Mouse (Mus musculus): ENCODE results near the gene Tln2.
A peak's percentile ranks its signal among the peaks of the same experiment; 100 is the strongest.

Gene Tln2

DNA sequence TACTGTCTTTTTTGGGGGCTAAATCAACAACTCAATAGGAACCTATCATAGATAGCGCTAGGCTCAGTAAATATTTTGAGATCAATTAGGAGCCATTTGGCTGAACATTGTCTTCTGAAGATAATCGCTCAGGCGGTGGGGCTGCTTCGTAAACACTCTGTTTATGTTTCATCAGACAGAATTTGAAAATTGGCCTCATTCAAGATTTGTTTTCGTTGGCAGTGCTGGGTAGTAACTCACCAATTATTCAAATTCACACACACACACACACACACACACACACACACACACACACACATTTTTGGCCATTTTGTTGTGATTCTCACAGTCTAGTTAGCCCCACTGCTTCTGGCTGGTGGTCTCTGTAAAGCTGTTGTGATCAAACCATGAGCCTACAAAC, 12.9 kb downstream of the Tln2 start:
- DNase-seq (ENCODE audit: low read depth): no peak

DNA sequence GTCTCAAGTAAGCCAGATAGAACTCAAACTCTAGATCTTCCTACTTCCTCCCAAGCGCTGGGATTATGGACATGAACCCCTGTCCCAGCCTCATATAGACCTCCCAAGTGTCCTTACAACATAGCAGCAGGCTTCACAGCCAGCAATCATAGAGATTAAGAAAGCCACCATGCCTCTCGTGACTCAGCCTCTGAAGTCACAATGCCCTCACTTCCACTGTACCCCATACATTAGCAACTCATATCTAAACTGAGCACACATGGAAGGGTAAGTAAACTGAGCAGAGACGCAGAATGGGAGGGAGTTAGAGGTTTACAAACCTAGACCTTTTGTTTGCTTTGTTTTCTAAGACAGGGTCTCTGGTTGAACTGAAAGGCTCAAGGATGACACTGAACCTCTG, 13.7 kb downstream of the Tln2 start:
- no peak for DNase-seq (ENCODE audit: low read depth)

DNA sequence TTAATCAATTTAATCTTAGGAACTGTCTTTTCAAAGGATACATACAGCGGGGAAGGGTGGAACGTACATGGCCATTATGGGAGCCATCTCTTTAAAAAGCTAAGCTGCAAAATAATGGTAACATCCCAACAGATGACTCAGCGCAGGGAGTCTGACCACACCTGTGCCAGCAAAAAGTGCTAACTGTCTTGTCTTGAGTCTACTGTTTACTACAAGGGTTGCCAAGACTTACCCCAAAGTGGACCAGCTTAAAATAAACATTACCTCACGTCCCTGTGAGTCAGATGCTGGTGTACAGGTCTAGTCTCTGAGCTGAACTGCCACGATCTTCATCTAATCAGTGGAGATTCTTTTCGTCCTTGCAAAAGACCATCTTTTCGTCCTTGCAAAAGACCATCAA, 14.7 kb downstream of the Tln2 start:
- DNase-seq (ENCODE audit: low read depth): peak; percentile 52

DNA sequence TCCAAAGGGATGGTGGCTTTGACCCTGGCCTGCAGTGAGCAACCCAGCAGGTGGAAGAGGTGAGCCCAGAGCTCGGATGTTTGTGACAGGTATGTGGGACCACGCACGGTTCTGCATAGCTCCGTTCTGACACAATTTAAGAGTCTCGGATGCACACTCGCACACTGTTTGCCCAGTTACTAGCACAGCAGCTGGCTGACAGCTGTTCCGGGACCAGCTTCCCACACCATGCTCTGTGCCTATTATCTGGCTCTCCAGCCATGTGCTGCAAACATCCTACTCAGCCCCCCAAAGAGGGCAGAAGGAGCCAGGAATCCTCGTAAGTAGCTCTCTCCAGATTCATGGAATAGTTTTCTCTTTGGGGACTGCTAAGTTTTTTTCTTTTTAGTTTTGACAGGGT, 17.6 kb downstream of the Tln2 start:
- no peak for DNase-seq (ENCODE audit: low read depth)

DNA sequence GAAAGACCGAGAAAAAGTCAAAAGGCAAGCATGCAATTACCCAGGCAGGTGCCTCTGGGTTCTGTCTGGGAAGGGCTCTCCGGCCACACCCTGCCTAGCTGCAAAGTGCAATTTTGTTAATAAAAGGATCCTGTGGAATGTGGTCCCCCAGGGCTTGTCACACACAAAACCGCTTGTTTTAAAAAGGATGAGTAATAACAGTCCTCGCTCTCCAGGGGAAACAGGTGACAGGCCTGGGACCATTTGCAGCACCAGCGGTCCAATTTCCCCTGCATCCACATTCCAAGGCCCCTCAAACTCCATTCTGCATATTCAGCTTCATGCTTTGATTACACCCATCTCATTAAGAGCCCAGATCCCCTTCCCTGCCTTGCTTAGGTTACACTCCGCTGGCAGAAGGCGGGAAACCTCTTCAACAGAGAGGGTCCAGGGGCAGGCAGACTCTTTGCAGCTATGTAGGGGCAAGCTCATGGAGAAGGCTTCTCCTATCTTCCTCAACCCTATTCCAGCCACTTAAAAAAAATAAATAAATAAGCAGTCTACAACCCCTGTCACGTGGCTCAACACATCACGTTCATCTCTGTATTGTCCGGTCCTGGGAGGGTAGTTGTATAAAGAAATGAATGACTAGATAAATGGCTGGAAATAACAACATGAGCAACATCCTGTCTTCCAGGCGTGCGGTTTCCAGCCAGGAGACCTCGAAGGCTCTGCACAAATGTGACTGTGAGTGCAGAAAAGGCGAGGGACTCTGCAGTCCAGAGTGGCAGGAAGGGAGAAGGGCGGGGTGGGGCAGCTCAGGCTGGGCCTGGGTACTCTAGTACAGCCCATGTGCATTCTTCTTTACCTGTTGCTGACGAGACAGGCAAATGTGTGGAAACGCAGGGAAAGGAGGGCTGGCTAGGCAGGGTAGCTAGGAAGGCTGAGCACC, 19.5 kb downstream of the Tln2 start:
- DNase-seq (ENCODE audit: low read depth): no peak

DNA sequence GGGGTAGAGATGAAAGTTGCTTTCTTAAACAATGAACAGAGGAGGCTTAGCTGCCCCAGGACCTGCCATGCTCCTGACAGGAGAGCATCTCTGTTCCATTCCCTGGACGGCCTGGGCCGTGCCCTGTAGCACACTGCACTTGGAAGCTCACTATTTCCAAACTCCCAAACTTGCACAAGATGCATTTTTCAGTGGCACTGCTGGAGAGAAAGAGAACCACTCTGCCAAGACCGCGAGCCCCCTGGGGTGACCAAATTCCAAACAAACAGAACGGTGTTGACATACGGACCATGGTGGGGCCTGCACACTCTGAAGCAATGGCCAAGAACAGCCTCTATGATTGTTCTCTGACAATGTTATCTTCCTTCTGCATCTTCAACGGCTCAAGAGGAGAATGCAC, 25.1 kb downstream of the Tln2 start:
- peak; percentile 82 for DNase-seq (ENCODE audit: low read depth)

DNA sequence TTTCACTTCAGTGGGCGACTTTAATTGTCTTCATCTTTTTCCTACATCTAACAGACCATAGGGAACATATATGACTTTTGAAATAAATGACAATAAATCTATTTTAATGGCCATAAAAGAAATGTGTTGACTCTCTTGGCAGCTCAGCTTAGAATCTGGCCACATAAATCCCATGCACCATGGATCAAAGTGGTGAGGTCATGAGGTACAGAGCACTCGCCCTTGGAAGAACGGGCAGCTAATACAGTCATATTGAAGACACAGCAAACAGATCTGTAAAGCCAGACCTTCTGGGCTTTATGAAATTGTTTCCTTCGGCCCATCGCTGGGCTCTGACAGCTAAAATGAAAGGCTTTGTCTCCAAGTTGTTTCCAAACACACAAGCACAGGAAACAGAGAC, 26.2 kb downstream of the Tln2 start:
- no peak for DNase-seq (ENCODE audit: low read depth)

DNA sequence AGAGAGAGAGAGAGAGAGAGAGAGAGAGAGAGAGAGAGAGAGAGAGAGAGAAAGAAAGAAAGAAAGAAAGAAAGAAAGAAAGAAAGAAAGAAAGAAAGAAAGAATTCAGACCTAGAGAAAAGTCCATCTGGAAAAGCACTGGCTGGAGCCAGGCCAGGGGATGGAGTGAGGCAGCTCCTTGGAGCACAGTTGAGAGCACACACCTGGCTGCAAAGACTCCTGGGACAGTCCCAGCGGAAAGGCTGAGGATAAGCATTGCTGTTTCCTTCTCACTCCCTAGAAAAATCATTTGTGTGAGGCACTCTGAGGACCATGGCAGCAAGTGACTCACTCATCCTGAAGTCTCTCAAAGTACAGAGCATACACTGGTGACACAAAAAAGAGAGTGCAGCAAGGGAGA, 26.9 kb downstream of the Tln2 start:
- peak; percentile 12 for DNase-seq (ENCODE audit: low read depth)

DNA sequence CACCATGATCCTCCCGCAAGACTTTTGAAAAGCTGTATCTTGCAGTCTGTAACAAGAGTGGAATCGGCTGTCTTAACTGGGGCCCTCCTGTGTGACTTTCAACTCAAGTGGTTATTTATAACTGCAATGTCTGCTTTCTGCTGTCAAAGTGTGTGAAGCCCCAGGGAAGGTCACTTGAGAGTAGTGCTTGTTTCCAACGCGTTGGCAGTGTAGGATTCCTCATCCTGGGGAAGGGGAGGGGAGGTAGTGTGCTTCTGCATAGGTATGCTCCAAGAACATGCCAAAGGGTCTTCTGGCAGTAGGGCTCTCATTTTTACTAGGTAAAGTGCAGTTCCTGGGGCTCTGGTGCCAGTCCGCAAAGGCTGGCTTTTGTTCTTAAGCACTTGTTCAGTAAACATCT, 29.9 kb downstream of the Tln2 start:
- no peak for DNase-seq (ENCODE audit: low read depth)

DNA sequence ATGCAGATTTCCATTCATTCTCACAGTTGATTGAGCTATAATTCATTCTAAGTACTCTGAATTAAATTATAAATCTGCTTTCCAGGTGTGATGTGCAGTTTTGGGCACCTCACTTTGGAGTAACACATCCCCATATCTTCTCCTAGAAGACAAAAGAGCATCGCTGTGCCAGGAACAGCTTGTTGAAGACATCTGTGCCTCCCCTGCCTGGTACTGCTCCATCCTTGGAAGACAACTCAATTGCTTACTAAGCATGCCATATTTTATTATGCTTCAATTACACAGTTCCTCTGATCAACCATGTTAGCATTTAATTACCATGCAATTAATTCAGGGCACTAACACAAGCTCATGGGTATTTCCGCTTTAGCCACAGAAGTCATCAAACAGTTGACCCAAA, 31.8 kb downstream of the Tln2 start:
- DNase-seq (ENCODE audit: low read depth): no peak

DNA sequence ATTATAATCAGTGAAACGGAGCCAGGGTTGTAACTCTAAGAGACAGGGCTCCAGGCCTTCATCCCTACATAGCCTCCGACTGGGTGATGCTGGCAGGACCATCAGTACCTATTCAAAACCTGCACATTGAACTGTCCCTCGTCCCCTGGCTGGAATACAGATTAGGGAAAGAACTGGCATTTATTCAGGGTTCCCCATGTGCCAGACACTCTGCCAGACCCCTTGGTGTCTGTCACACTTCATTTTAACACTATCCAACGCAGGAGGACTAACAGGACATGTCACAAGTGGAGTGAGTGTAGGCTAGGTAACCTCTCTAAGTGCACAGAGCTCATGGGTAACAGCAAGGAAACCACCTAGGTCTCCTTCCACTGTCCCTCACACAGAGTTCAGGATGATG, 37.8 kb downstream of the Tln2 start:
- DNase-seq (ENCODE audit: low read depth): no peak

DNA sequence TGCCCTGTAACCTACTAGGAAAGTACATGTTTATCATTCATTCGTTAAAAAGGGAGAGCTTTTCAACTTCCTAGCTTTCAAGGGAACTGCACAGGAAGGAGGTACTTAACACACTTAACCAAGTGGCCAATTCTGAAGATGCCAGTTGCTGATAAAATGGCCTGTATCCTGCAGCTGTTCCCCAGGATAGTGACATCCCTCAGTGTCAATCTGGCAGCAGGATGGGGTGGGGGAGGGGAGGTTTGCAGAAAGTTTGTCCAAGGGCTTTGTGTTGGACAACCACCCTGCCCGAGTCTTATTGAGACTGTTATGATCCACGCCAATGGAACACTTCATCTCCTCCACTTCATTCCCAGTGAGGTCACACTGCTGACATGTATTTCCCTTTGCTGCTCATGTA, 50.0 kb downstream of the Tln2 start:
- DNase-seq (ENCODE audit: low read depth): no peak

DNA sequence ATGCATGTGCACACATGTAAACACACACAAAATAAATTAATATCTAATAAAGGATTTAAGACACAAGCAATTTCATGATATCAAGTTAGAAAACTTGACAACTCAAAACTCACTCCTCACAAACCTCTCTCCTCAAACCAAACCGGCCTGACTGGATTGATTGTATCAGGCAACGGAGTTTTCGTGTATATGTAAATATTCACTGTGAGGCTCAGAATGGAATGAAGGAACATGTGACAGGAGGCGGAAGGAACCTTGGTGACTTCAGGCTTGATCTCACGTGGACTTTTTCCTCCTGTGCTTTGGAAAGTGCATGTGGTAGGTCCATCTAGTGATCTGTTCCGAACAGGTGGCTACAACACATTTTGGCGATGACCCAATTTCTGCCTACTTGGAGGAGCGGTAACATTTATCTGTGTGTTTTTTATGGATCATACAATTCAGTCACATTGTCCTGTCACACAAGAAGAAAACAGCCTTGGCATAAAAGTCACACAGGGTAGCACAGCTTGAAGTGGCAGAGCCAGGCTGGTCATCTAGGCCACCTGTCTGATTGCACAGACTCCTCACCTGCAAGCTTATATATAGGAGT, 54.7 kb downstream of the Tln2 start:
- no peak for DNase-seq (ENCODE audit: low read depth)

DNA sequence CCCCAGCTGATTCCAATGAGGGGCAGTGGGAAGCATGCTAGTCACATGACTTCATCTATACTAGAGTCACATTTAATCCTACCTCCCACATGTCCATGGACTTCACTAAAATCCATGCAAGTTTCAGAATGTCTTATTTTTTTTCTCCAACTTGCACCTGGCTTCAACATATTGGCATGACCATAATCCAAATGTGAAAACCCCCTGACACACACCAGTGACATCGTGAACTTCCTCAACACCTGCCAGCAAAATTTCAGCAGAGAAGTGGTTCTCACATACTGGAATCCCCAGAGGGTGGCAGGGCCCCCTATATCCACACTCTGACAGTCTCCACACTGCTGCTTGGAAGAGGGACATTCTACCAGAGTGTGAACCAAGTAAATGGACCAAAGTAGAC, 57.7 kb downstream of the Tln2 start:
- DNase-seq (ENCODE audit: low read depth): no peak

DNA sequence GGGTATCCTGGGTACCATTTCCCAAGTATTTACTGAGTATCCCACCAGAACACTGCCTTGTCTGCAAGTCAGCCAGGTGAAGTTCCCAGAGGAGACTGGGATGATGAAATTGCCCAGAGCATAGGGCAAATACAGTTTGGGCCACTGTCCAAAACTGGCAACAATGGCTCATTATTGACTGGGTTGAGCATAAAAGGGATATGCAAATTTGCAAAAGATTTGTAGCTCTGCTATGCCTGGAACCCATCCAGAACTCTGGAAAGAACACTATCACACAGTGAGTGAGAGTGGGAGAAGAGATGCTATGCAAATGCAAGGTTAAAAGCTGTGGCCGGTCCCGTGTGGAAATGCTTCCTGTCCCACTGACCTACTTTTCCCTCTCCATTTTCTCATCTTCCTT, 63.1 kb downstream of the Tln2 start:
- peak; percentile 11 for DNase-seq (ENCODE audit: low read depth)

DNA sequence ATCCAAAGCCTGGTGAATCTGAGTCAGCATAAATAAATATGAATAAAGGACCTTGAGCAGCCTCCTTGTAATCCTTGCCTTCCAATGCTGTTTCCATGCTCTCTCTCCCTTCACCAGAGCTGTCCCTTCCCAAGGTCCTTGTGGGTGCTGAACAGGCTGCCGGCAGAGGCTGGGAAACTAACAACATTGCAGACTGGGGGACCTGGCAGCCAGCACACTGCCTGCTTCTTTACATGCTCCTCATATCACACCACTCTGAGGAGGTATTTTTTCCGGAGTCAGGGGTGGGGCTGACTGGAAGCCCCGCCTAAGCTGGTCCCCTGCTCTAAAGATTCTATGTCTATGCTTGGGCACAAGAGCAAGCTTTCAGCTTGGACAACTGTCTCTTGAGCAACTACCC, 64.2 kb downstream of the Tln2 start:
- peak; percentile 20 for DNase-seq (ENCODE audit: low read depth)

DNA sequence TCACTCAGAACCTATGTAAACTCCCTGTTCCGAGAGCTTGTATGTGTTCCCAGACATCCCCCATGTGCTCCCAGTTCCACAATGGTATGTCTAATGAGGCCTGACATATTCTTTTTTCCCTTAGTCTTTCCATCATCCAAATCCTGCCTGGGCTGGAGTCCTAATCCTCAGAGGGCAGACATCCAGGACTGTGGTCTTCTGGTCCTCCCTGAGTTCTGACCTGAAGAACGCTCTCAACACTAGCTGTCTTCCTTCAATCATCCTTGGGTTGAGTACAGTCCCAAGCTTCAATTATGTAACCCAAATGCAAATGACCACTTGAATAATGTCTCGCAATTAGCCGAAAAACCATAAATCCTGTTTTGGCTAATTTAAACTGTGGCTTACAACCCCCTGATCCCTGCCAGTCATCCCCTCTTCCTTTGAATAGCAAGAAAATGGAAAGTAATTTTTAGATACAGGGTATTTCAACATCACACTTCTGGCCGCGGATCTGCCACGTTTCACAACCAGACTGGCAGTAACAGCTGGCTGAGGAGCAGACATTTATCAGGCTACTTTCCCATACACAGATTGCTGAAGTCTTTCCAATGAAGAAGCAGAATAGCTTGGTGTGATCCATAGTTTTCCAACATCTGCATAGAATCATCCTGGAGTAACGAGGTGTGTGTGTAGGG, 65.5 kb downstream of the Tln2 start:
- peak; percentile 77 for DNase-seq (ENCODE audit: low read depth)

DNA sequence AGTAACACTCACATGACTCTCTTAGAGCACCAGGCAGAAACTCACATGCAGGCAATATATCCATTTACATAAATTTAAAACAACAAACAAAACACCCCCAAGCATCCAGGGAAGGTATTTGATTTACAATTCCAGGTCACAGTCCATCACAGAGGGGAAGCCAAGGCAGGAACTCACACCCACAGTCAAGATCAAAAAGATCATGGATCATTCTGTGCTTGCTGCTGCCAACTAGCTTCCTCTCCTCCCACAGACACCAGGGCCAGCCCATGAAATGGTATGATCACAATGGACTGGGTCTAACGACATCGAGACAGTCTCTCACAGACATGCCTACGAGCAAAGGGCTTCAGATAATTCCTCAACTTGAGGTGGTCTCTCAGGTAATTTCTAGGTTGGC, 70.1 kb downstream of the Tln2 start:
- DNase-seq (ENCODE audit: low read depth): no peak

DNA sequence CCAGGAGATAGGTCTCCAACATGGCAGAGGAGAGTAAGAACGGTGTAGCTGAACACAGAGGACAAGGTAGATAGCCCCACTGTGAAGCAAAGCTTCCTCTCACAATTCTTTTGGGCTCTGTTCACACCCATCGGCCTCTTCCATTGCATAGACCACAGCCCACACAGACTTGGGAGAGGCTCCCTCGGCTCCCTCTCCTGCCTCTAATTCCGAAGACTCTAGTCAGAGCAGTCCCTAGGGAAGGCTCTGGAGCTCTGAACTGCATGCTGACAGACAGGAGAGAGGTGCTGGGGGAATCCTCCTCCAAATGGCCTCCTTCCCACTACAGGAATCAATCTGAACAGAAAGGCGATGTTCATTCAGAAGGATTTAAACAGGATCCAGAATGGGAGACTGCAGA, 72.9 kb downstream of the Tln2 start:
- DNase-seq (ENCODE audit: low read depth): peak; percentile 45

DNA sequence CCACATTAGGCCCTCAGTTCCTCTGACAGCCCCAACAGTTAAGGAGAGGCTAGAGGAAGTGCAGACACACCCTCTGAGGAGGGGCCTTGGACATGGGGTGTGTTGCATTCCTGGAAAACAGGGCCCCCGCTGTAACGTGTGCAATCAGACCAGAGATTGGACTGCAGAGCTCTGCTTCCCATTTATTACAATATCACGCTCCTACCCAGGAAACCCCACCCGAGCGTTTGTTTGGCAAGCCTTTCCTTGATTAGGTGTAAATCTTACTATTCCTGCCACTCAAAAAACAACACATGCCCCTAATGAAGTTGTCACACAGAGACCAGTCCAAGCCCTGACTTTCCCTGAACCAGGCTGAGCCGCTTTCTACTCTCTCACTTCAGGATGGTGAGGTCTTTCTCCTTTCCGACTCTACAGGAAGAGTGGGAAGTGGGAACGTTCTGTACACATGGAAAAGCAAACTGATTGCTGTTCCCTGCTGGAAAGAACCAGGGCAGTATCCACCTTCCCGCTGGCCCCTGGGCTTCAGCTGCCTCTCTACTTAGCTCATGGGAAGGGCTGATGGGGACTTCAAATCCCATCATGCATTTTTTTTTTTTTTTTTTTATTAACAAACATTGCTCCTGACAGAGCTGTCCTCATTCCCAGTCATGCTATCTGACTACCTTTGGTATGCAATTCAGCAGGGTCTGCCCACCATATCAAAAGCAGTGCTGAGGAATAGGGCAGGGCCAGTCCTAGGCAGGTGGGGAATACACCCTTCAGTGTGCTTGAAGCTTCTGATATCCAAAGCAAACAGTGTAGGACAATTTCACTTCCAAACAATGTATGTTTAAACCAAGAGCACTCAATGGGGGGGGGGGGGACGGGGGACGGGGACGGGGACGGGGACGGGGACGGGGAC, 74.1 kb downstream of the Tln2 start:
- DNase-seq (ENCODE audit: low read depth): no peak

DNA sequence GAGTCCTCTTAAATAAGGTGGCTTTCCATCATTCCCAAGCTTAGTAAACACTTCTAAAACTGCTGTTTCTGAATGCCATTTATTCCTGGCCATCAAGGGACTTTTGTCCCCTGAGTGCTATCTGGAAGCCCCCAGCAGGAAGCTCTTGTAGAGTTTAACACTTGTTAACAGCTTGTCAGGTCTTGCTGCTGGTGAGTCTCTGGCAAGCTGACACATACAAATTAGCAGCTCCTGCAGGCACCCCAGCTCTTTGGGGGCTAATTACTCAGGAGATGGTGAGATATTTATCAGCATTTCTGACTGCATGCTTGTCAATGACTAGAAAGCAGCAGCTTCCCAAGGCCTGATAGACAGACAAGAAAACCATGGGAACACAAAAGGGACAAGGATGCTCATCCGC, 77.2 kb downstream of the Tln2 start:
- DNase-seq (ENCODE audit: low read depth): no peak

DNA sequence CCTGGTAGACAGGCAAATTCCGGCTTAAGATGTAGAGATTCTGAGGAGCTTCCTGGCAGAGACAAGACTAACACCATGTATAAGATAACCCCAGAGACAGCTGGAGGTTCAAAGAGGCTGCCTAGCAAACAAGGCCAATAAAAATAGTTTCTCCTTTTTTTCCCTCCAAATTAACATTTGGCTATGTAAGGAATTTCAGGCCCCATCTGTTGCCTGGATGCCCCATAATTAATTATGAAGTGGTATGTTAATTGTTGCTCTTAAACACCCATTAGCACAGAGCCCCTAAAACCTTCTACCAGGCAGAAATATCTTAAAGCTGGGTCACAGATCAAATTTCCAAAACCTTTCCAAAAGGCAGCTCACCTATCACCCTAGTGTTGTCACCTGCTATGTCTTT, 77.7 kb downstream of the Tln2 start:
- DNase-seq (ENCODE audit: low read depth): no peak
